Mouse (Mus musculus) embryo, embryonic 11.5 days (tissue): ENCODE data around the gene Armc10.
"Not testable (repeated sequence)": the region's sequence is repeated elsewhere in the genome, so short reads cannot be mapped to it uniquely, and the experiment has no call there.

ENCODE experiments used
- DNase-seq: peaks from one replicate; pipeline ENCODE4 v3.0.0-alpha.2; 2012; ENCODE audit warnings: low read depth, low spot score

Gene Armc10

GRCm38 (mm10) chr5:21702873-21703475 is 57.4 kb downstream of the Armc10 start:
- DNase-seq, result no peak

GRCm38 (mm10) chr5:21703708-21704107 is 58.1 kb downstream of the Armc10 start:
- no peak for DNase-seq

GRCm38 (mm10) chr5:21706546-21706945 is 60.9 kb downstream of the Armc10 start:
- DNase-seq, result no peak

- DNase-seq, result not testable (repeated sequence)
Observed at GRCm38 (mm10) chr5:21708011-21708410, 62.4 kb downstream of the Armc10 start.
